Mouse (Mus musculus): ENCODE data around the gene Gpsm1. TPM values are rescaled to one million over a fixed set of nuclear protein-coding genes. Genes with fewer than 3 reads are reported as not detected.

Gpsm1 gene
- polyA plus RNA-seq, 1 experiment from 2014 or later, result 46.9 TPM

DNA sequence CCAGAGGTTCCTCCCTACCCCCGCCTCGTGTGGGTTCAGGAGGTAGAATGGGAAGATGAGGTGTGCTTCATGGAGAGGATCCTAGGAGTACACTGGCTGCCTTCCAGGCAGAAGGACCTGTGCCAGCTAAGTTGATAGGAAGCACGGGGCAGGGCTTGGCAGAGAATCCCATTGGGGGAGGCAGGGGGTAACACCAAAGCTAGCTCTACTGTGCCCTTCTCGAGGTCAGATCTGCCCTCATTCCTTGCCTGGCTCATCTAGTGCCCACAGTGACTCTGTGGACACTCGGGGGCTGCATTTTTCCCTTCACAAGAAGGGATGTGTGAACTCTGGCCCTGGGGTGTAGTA is 23.9 kb downstream of the Gpsm1 start:
- Histone ChIP-seq H3K36me3 (ENCODE audit: control insufficient read depth, insufficient read depth, low read length) (peaks cover 13% of the 10 kb centered on the region), H3K9ac (ENCODE audit: low read depth, low read length) (no peak overlapping the region), H3K4me1 (replicated peaks; ENCODE audit: control insufficient read depth, insufficient read depth, low read length) (no peaks in the 10 kb centered on the region), H3K27ac (ENCODE audit: low read depth, low read length) (no peak overlapping the region), H3K27me3 (ENCODE audit: control insufficient read depth, insufficient read depth, low read length) (no peaks in the 10 kb centered on the region), H3K4me3 (ENCODE audit: low read depth, low read length) (no peak overlapping the region), H3K4me2 (replicated peaks; ENCODE audit: low read depth, low read length) (no peak overlapping the region), H3K9me3 (ENCODE audit: control insufficient read depth, low read length) (no peaks in the 10 kb centered on the region)
- ATAC-seq (ENCODE audit: low FRiP score) (no peak), DNase-seq (ENCODE audit: low spot score) (no peak)
- WGBS, result 90% methylated on average over 5 of the region's 5 CpGs

DNA sequence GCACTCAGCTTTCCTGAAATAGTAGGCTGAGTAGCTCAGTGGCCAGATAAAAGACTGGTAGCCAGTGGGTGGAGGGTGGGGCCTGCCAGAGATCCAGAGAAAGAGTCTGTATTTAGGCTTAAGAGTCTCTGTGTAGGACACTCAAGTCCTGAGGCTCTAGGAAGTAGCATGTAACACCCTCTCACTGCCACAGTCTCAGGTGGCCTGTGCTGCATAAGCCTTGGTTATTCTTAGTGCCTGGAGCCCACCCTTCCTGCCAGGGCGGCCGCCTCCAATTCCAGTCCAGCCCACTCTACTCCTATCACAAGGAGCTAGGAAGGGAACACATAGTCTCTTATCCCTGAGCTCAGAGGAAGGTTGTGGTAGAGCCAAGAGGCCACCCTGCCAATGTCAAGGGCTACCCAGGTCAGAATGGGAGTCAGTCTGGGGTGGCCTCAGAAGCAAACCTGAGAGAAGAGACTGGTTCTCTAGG is 26.2 kb downstream of the Gpsm1 start:
- no peak for DNase-seq (ENCODE audit: low spot score)
- Histone ChIP-seq H3K4me1 (replicated peaks; ENCODE audit: control insufficient read depth, insufficient read depth, low read length) (no peaks in the 10 kb centered on the region), H3K4me3 (ENCODE audit: low read depth, low read length) (no peak overlapping the region), H3K27ac (ENCODE audit: low read depth, low read length) (no peak overlapping the region), H3K4me2 (replicated peaks; ENCODE audit: low read depth, low read length) (no peak overlapping the region), H3K9ac (ENCODE audit: low read depth, low read length) (no peak overlapping the region), H3K36me3 (ENCODE audit: control insufficient read depth, insufficient read depth, low read length) (peaks cover 16% of the 10 kb centered on the region), H3K27me3 (ENCODE audit: control insufficient read depth, insufficient read depth, low read length) (no peaks in the 10 kb centered on the region), H3K9me3 (ENCODE audit: control insufficient read depth, low read length) (no peaks in the 10 kb centered on the region)
- WGBS, result 87% methylated on average over 2 of the region's 2 CpGs
- no peak for ATAC-seq (ENCODE audit: low FRiP score)

DNA sequence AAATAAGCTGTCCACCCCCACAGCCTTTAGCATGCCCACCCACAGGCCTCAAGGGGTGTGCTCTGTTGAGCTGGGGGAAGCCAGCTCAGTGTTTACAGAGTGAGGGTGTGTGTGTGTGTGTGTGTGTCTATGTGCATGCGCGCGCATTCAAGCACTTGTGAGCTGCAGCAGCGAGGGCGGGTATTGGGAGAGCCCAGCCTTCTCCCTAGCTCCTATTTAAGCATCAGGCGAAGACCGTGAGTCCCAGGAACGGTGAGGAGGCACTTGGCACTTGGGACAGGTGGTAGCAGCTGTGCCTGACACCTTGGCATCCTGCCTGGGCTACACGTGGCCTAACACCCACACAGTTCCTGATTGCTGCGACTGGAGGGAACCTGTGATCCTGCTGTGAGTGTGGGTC is 26.7 kb downstream of the Gpsm1 start:
- no peak overlapping the region for H3K27ac ChIP-seq (ENCODE audit: low read depth, low read length)
- H3K4me1 ChIP-seq (replicated peaks; ENCODE audit: control insufficient read depth, insufficient read depth, low read length), result no peaks in the 10 kb centered on the region
- no peak for ATAC-seq (ENCODE audit: low FRiP score)
- H3K9me3 ChIP-seq (ENCODE audit: control insufficient read depth, low read length), result no peaks in the 10 kb centered on the region
- H3K4me2 ChIP-seq (replicated peaks; ENCODE audit: low read depth, low read length), result no peak overlapping the region
- H3K9ac ChIP-seq (ENCODE audit: low read depth, low read length), result no peak overlapping the region
- H3K36me3 ChIP-seq (ENCODE audit: control insufficient read depth, insufficient read depth, low read length), result peaks cover 19% of the 10 kb centered on the region
- H3K4me3 ChIP-seq (ENCODE audit: low read depth, low read length), result no peak overlapping the region
- 91% methylated on average over 10 of the region's 10 CpGs for WGBS
- no peaks in the 10 kb centered on the region for H3K27me3 ChIP-seq (ENCODE audit: control insufficient read depth, insufficient read depth, low read length)
- no peak for DNase-seq (ENCODE audit: low spot score)

- no peak overlapping the region for H3K9ac ChIP-seq (ENCODE audit: low read depth, low read length)
- ATAC-seq (ENCODE audit: low FRiP score) (no peak), DNase-seq (ENCODE audit: low spot score) (no peak)
- no peaks in the 10 kb centered on the region for H3K4me1 ChIP-seq (replicated peaks; ENCODE audit: control insufficient read depth, insufficient read depth, low read length)
- H3K27me3 ChIP-seq (ENCODE audit: control insufficient read depth, insufficient read depth, low read length), result no peaks in the 10 kb centered on the region
- WGBS, result 74% methylated on average over 11 of the region's 11 CpGs
- no peak overlapping the region for H3K4me2 ChIP-seq (replicated peaks; ENCODE audit: low read depth, low read length)
- H3K9me3 ChIP-seq (ENCODE audit: control insufficient read depth, low read length), result no peaks in the 10 kb centered on the region
- peaks cover 21% of the 10 kb centered on the region for H3K36me3 ChIP-seq (ENCODE audit: control insufficient read depth, insufficient read depth, low read length)
- H3K4me3 ChIP-seq (ENCODE audit: low read depth, low read length), result no peak overlapping the region
- H3K27ac ChIP-seq (ENCODE audit: low read depth, low read length), result no peak overlapping the region
Observed at GRCm38 (mm10) chr2:26342609-26343490, 27.5 kb downstream of the Gpsm1 start.

DNA sequence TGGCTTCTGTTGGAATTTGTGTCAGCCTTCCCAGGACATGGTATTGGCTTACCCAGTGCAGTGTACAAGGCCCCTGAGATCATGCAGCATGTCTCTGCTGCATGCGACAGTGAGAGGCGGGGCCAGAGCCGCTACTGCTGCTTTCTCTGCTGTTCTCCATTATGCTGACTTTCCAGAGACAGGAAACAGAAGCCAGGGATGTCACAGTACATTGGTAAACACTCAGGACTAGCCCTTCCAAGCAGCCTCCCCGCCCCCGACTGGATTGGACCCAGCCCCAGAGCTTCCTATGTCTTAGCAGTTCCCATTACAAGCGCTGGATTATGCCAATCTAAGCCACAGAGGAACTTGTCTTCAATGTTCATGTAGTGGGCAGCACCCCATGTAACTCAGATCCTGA is 32.9 kb downstream of the Gpsm1 start:
- ATAC-seq (ENCODE audit: low FRiP score), result no peak
- H3K36me3 ChIP-seq (ENCODE audit: control insufficient read depth, insufficient read depth, low read length), result peaks cover 12% of the 10 kb centered on the region; the same call in 1 of the 2 replicates
- H3K4me3 ChIP-seq (ENCODE audit: low read depth, low read length), result no peak overlapping the region
- no peak for DNase-seq (ENCODE audit: low spot score)
- WGBS, result 75% methylated on average over 6 of the region's 6 CpGs
- no peaks in the 10 kb centered on the region for H3K9me3 ChIP-seq (ENCODE audit: control insufficient read depth, low read length)
- H3K27ac ChIP-seq (ENCODE audit: low read depth, low read length), result no peak overlapping the region
- peaks cover 10% of the 10 kb centered on the region for H3K4me1 ChIP-seq (replicated peaks; ENCODE audit: control insufficient read depth, insufficient read depth, low read length)
- H3K27me3 ChIP-seq (ENCODE audit: control insufficient read depth, insufficient read depth, low read length), result no peaks in the 10 kb centered on the region
- H3K4me2 ChIP-seq (replicated peaks; ENCODE audit: low read depth, low read length), result no peak overlapping the region
- H3K9ac ChIP-seq (ENCODE audit: low read depth, low read length), result no peak overlapping the region

- ATAC-seq (ENCODE audit: low FRiP score) (peak; percentile 75), DNase-seq (ENCODE audit: low spot score) (peak; percentile 94)
- H3K36me3 ChIP-seq (ENCODE audit: control insufficient read depth, insufficient read depth, low read length), result peaks cover 7% of the 10 kb centered on the region; the same call in 1 of the 2 replicates
- H3K27ac ChIP-seq (ENCODE audit: low read depth, low read length), result peak within 1 kb of the TSS; percentile 52
- H3K9ac ChIP-seq (ENCODE audit: low read depth, low read length), result peak within 1 kb of the TSS; percentile 96
- H3K4me3 ChIP-seq (ENCODE audit: low read depth, low read length), result peak within 1 kb of the TSS; percentile 73
- no peaks in the 10 kb centered on the region for H3K9me3 ChIP-seq (ENCODE audit: control insufficient read depth, low read length)
- H3K4me1 ChIP-seq (replicated peaks; ENCODE audit: control insufficient read depth, insufficient read depth, low read length), result peaks cover 10% of the 10 kb centered on the region
- H3K4me2 ChIP-seq (replicated peaks; ENCODE audit: low read depth, low read length), result peak within 1 kb of the TSS; percentile 94
- 3% methylated on average over 62 of the region's 62 CpGs for WGBS
- H3K27me3 ChIP-seq (ENCODE audit: control insufficient read depth, insufficient read depth, low read length), result no peaks in the 10 kb centered on the region
Observed at GRCm38 (mm10) chr2:26351358-26352290, 36.3 kb downstream of the Gpsm1 start, which contains the start of gene Dnlz. TSS of gene Dnlz (minus strand) at chr2:26352110.

DNA sequence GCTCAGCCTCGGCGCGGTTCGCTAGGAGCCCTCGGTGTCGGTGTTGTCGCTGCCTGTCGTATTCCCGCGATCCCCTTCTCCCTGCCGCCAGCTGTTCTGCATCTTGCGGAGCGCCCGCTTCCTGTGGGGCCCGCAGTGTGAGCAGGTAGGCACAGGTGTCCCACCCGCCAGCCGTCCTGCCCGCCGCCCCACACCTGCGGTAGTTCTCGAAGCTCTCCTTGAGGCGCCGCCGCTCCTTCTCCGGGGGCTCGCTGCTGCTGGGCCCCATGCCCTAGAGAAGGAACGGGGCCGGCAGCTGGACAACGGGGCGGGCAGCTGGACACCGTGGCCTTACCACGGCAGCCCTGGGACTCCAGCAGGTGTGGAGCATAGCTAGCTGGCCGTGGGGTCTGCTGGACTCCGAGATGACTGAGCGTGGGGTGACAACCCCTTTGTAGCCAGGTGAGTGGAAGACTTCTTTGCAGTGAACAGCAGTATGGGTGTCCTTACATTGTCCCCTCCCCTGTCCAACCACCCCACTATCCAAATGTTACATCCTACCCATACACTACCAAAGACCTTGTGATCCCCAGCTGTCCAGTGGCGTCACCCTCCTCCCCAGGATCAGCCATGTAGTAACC is 37.1 kb downstream of the Gpsm1 start:
- no peak for DNase-seq (ENCODE audit: low spot score)
- H3K27ac ChIP-seq (ENCODE audit: low read depth, low read length), result no peak overlapping the region

More for the DNA sequence above, 37.1 kb downstream of the Gpsm1 start:
- H3K4me2 ChIP-seq (replicated peaks; ENCODE audit: low read depth, low read length), result peak overlapping the region; percentile 94
- peaks cover 10% of the 10 kb centered on the region for H3K4me1 ChIP-seq (replicated peaks; ENCODE audit: control insufficient read depth, insufficient read depth, low read length)
- 2% methylated on average over 36 of the region's 36 CpGs for WGBS
- no peaks in the 10 kb centered on the region for H3K9me3 ChIP-seq (ENCODE audit: control insufficient read depth, low read length)
- H3K36me3 ChIP-seq (ENCODE audit: control insufficient read depth, insufficient read depth, low read length), result 0 out of 2 replicates have a peak, but pooled peaks cover 2% of the 10 kb centered on the region
- peak overlapping the region; percentile 96 for H3K9ac ChIP-seq (ENCODE audit: low read depth, low read length)
- ATAC-seq (ENCODE audit: low FRiP score), result peak; percentile 31; the same call in 1 of the 2 replicates
- H3K4me3 ChIP-seq (ENCODE audit: low read depth, low read length), result peak overlapping the region; percentile 73
- H3K27me3 ChIP-seq (ENCODE audit: control insufficient read depth, insufficient read depth, low read length), result no peaks in the 10 kb centered on the region

Measured in hindbrain, embryonic 11.5 days (tissue).